ENCODE assay signal across 9 mouse cellular contexts in the genomic region with DNA sequence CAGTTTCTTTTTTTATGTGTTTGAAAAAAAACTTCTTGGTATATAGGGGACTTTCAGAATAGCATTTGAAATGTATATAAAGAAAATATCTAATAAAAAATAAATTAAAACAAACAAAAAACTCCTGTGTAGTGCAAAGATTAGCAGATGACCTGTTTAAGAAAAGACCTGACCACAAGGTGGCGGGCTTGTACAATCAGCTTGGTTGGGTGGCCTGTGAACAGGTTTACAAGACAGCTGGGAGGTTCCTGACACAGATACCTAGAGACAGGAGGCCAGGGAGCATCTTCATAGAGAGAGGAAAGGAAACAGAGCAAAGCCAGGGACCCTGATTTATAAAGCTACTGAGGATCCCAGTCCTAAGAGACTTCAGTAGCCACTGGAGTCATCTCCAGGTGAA.
DNase-seq lines count a peak whose midpoint lies in the region; ATAC-seq and TF ChIP-seq lines count a peak whose summit lies in the region.
"Had no signal": no experiment of that assay in that cellular context is flagged by ENCODE, and none has a peak within 500 bp of the region (broad histone marks: within the 10 kb centered on the region; RNA-seq: fewer than 3 reads in every experiment).

No protein-coding gene starts in this region.

- no peak overlapping the region for H3K9ac ChIP-seq in hindbrain, embryonic 13.5 days
- H3K9ac ChIP-seq: limb, embryonic 12.5 days had no signal

- no peaks in the 10 kb centered on the region for H3K27me3 ChIP-seq in hindbrain, embryonic 10.5 days (ENCODE audit: insufficient read depth, poor library complexity, severe bottlenecking)
- H3K27me3 ChIP-seq in hindbrain, embryonic 13.5 days = no peaks in the 10 kb centered on the region
- no peaks in the 10 kb centered on the region for H3K27me3 ChIP-seq in Patski
- no peaks in the 10 kb centered on the region for H3K27me3 ChIP-seq in embryonic facial prominence, embryonic 10.5 days (replicated peaks; ENCODE audit: low read depth, poor library complexity, severe bottlenecking)
- H3K27me3 ChIP-seq: limb, embryonic 12.5 days had no signal

- no peaks in the 10 kb centered on the region for H3K9me3 ChIP-seq in hindbrain, embryonic 10.5 days
- no peaks in the 10 kb centered on the region for H3K9me3 ChIP-seq in hindbrain, embryonic 13.5 days
- no peaks in the 10 kb centered on the region for H3K9me3 ChIP-seq in embryonic facial prominence, embryonic 10.5 days
- H3K9me3 ChIP-seq: limb, embryonic 12.5 days had no signal

- peak; percentile 47 for DNase-seq in hindbrain, embryonic 10.5 days (ENCODE audit: low spot score)
- peak; percentile 71 for DNase-seq in 3T3-L1 (ENCODE audit: low read depth, low spot score)
- no peak for DNase-seq in Patski (ENCODE audit: low read depth, low spot score)
- DNase-seq in embryonic facial prominence, embryonic 10.5 days (ENCODE audit: low spot score) = peak; percentile 48
- peak; percentile 35 for DNase-seq in mesoderm, embryonic 11.5 days (ENCODE audit: low read depth, low spot score)
- no peak for DNase-seq in layer of hippocampus, adult 9-11 months
- DNase-seq in left cerebral cortex, adult 9 months (ENCODE audit: low spot score in 2 of 2) = no peak

- in situ Hi-C loops in Patski (cut with MboI; ENCODE audit: low pct_unique_long_range_greater_than_20kb) = loop anchor here (5.0 to 25.0 kb wide), 4 partner anchors 661 to 1161 kb away; no protein-coding TSS in a partner anchor

- H3K4me3 ChIP-seq in hindbrain, embryonic 10.5 days = no peak overlapping the region
- no peak overlapping the region for H3K4me3 ChIP-seq in hindbrain, embryonic 13.5 days
- H3K4me3 ChIP-seq in embryonic facial prominence, embryonic 10.5 days = no peak overlapping the region
- H3K4me3 ChIP-seq: limb, embryonic 12.5 days had no signal

- peak; percentile 85 for TF ChIP-seq CTCF in Patski (IDR thresholded peaks at IDR 0.05)

- H3K4me1 ChIP-seq in hindbrain, embryonic 10.5 days (replicated peaks) = no peaks in the 10 kb centered on the region
- H3K4me1 ChIP-seq in hindbrain, embryonic 13.5 days (replicated peaks) = no peaks in the 10 kb centered on the region
- H3K4me1 ChIP-seq in embryonic facial prominence, embryonic 10.5 days = no peaks in the 10 kb centered on the region
- H3K4me1 ChIP-seq: limb, embryonic 12.5 days had no signal

- 2% methylated on average over 1 of the region's 1 CpGs for WGBS in hindbrain, embryonic 10.5 days
- 0% methylated on average over 1 of the region's 1 CpGs for WGBS in hindbrain, embryonic 13.5 days
- 2% methylated on average over 1 of the region's 1 CpGs for WGBS in embryonic facial prominence, embryonic 10.5 days

- no peak for ATAC-seq in hindbrain, embryonic 13.5 days (ENCODE audit: low FRiP score)
- peak; percentile 74 for ATAC-seq in Patski

- POLR2A ChIA-PET in Patski (lab: Charles Lee) = no interaction called here

- H3K36me3 ChIP-seq in hindbrain, embryonic 10.5 days = no peaks in the 10 kb centered on the region
- H3K36me3 ChIP-seq in hindbrain, embryonic 13.5 days = no peaks in the 10 kb centered on the region
- no peaks in the 10 kb centered on the region for H3K36me3 ChIP-seq in embryonic facial prominence, embryonic 10.5 days (replicated peaks)
- H3K36me3 ChIP-seq: limb, embryonic 12.5 days had no signal

- H3K27ac ChIP-seq in hindbrain, embryonic 10.5 days = no peak overlapping the region
- no peak overlapping the region for H3K27ac ChIP-seq in hindbrain, embryonic 13.5 days
- no peak overlapping the region for H3K27ac ChIP-seq in embryonic facial prominence, embryonic 10.5 days (replicated peaks)
- H3K27ac ChIP-seq: limb, embryonic 12.5 days had no signal

- H3K4me2 ChIP-seq in hindbrain, embryonic 13.5 days = no peak overlapping the region
- H3K4me2 ChIP-seq: limb, embryonic 12.5 days had no signal

- CTCF ChIA-PET in Patski (lab: Charles Lee) = interaction anchor here (0.9 to 1.5 kb wide), 5 partner anchors 10 to 166 kb away, joined by 3 to 5 read pairs (median 3); no protein-coding TSS in a partner anchor

Comparison
In these comparisons a context has a peak if more than half of its experiments do, and no peak if none do; other contexts are left out.
1. DNase-seq: peak in hindbrain, embryonic 10.5 days (single experiment), 3T3-L1 (single experiment), embryonic facial prominence, embryonic 10.5 days (single experiment) and mesoderm, embryonic 11.5 days (single experiment); none in Patski (single experiment), layer of hippocampus, adult 9-11 months (single experiment) and left cerebral cortex, adult 9 months (0 of 2).